Mouse (Mus musculus): ENCODE measurements around the gene Sipa1l2. TPM values are rescaled to one million over a fixed set of nuclear protein-coding genes. Genes with fewer than 3 reads are reported as not detected.

Gene Sipa1l2
- total and polyA plus RNA-seq, 3 experiments, result 0.05 TPM; not detected in 2

GRCm38 (mm10) chr8:125531640-125532039 is 38.0 kb downstream of the Sipa1l2 start:
- Histone ChIP-seq H3K4me3 (ENCODE audit: low read depth, low read length) (no peak overlapping the region), H3K4me1 (ENCODE audit: insufficient read depth, low read depth, low read length) (no peaks in the 10 kb centered on the region), H3K36me3 (replicated peaks) (no peaks in the 10 kb centered on the region), H3K27me3 (ENCODE audit: insufficient read depth, low read length) (no peaks in the 10 kb centered on the region), H3K9me3 (replicated peaks) (peaks cover 82% of the 10 kb centered on the region)
- no peak for TF ChIP-seq POLR2AphosphoS5 (IDR thresholded peaks at IDR 0.05; ENCODE audit: insufficient replicate concordance, low read depth, low read length)
- no peak for TF ChIP-seq TAL1 (conservative IDR thresholded peaks at IDR 0.05; ENCODE audit: low read depth, low read length)
- no peak for TF ChIP-seq CTCF (IDR thresholded peaks at IDR 0.05; ENCODE audit: low read depth, low read length)
- no peak for TF ChIP-seq GATA1 (IDR thresholded peaks at IDR 0.05; ENCODE audit: borderline replicate concordance, low read length)
- no peak for TF ChIP-seq GATA2 (IDR thresholded peaks at IDR 0.05; ENCODE audit: borderline replicate concordance, low read depth, low read length)
- ATAC-seq (ENCODE audit: extremely low read depth, insufficient number of reproducible peaks, low FRiP score, poor library complexity, severe bottlenecking) (no peak), DNase-seq (ENCODE audit: low spot score) (no peak)

GRCm38 (mm10) chr8:125531088-125531438 is 38.5 kb downstream of the Sipa1l2 start:
- no peak for ATAC-seq (ENCODE audit: extremely low read depth, insufficient number of reproducible peaks, low FRiP score, poor library complexity, severe bottlenecking)
- no peaks in the 10 kb centered on the region for H3K36me3 ChIP-seq (replicated peaks)
- no peaks in the 10 kb centered on the region for H3K27me3 ChIP-seq (ENCODE audit: insufficient read depth, low read length)
- H3K9me3 ChIP-seq (replicated peaks), result peaks cover 82% of the 10 kb centered on the region
- no peaks in the 10 kb centered on the region for H3K4me1 ChIP-seq (ENCODE audit: insufficient read depth, low read depth, low read length)
- DNase-seq (ENCODE audit: low spot score), result no peak
- no peak for TF ChIP-seq POLR2AphosphoS5 (IDR thresholded peaks at IDR 0.05; ENCODE audit: insufficient replicate concordance, low read depth, low read length)
- no peak for TF ChIP-seq CTCF (IDR thresholded peaks at IDR 0.05; ENCODE audit: low read depth, low read length)
- no peak for TF ChIP-seq GATA2 (IDR thresholded peaks at IDR 0.05; ENCODE audit: borderline replicate concordance, low read depth, low read length)
- no peak for TF ChIP-seq GATA1 (IDR thresholded peaks at IDR 0.05; ENCODE audit: borderline replicate concordance, low read length)
- no peak for TF ChIP-seq TAL1 (conservative IDR thresholded peaks at IDR 0.05; ENCODE audit: low read depth, low read length)
- no peak overlapping the region for H3K4me3 ChIP-seq (ENCODE audit: low read depth, low read length)

GRCm38 (mm10) chr8:125530187-125531087 is 39.2 kb downstream of the Sipa1l2 start:
- no peaks in the 10 kb centered on the region for H3K27me3 ChIP-seq (ENCODE audit: insufficient read depth, low read length)
- H3K4me1 ChIP-seq (ENCODE audit: insufficient read depth, low read depth, low read length), result no peaks in the 10 kb centered on the region
- no peak overlapping the region for H3K4me3 ChIP-seq (ENCODE audit: low read depth, low read length)
- H3K9me3 ChIP-seq (replicated peaks), result peaks cover 86% of the 10 kb centered on the region
- no peaks in the 10 kb centered on the region for H3K36me3 ChIP-seq (replicated peaks)
- DNase-seq (ENCODE audit: low spot score) (no peak), ATAC-seq (ENCODE audit: extremely low read depth, insufficient number of reproducible peaks, low FRiP score, poor library complexity, severe bottlenecking) (no peak)
- TF ChIP-seq TAL1 (conservative IDR thresholded peaks at IDR 0.05; ENCODE audit: low read depth, low read length) (no peak), POLR2AphosphoS5 (IDR thresholded peaks at IDR 0.05; ENCODE audit: insufficient replicate concordance, low read depth, low read length) (no peak), GATA1 (IDR thresholded peaks at IDR 0.05; ENCODE audit: borderline replicate concordance, low read length) (no peak), CTCF (IDR thresholded peaks at IDR 0.05; ENCODE audit: low read depth, low read length) (no peak), GATA2 (IDR thresholded peaks at IDR 0.05; ENCODE audit: borderline replicate concordance, low read depth, low read length) (no peak)

GRCm38 (mm10) chr8:125529019-125529418 is 40.6 kb downstream of the Sipa1l2 start:
- no peak for TF ChIP-seq GATA2 (IDR thresholded peaks at IDR 0.05; ENCODE audit: borderline replicate concordance, low read depth, low read length)
- no peak for TF ChIP-seq POLR2AphosphoS5 (IDR thresholded peaks at IDR 0.05; ENCODE audit: insufficient replicate concordance, low read depth, low read length)
- no peak for TF ChIP-seq GATA1 (IDR thresholded peaks at IDR 0.05; ENCODE audit: borderline replicate concordance, low read length)
- no peak for TF ChIP-seq CTCF (IDR thresholded peaks at IDR 0.05; ENCODE audit: low read depth, low read length)
- no peak for TF ChIP-seq TAL1 (conservative IDR thresholded peaks at IDR 0.05; ENCODE audit: low read depth, low read length)
- DNase-seq (ENCODE audit: low spot score) (no peak), ATAC-seq (ENCODE audit: extremely low read depth, insufficient number of reproducible peaks, low FRiP score, poor library complexity, severe bottlenecking) (no peak)
- H3K4me3 ChIP-seq (ENCODE audit: low read depth, low read length), result no peak overlapping the region
- peaks cover 88% of the 10 kb centered on the region for H3K9me3 ChIP-seq (replicated peaks)
- no peaks in the 10 kb centered on the region for H3K36me3 ChIP-seq (replicated peaks)
- H3K27me3 ChIP-seq (ENCODE audit: insufficient read depth, low read length), result no peaks in the 10 kb centered on the region
- no peaks in the 10 kb centered on the region for H3K4me1 ChIP-seq (ENCODE audit: insufficient read depth, low read depth, low read length)

GRCm38 (mm10) chr8:125527941-125528340 is 41.7 kb downstream of the Sipa1l2 start:
- Histone ChIP-seq H3K4me1 (ENCODE audit: insufficient read depth, low read depth, low read length) (no peaks in the 10 kb centered on the region), H3K36me3 (replicated peaks) (no peaks in the 10 kb centered on the region), H3K9me3 (replicated peaks) (peaks cover 88% of the 10 kb centered on the region), H3K27me3 (ENCODE audit: insufficient read depth, low read length) (no peaks in the 10 kb centered on the region), H3K4me3 (ENCODE audit: low read depth, low read length) (no peak overlapping the region)
- TF ChIP-seq GATA1 (IDR thresholded peaks at IDR 0.05; ENCODE audit: borderline replicate concordance, low read length), result no peak
- no peak for TF ChIP-seq POLR2AphosphoS5 (IDR thresholded peaks at IDR 0.05; ENCODE audit: insufficient replicate concordance, low read depth, low read length)
- TF ChIP-seq CTCF (IDR thresholded peaks at IDR 0.05; ENCODE audit: low read depth, low read length), result no peak
- no peak for TF ChIP-seq TAL1 (conservative IDR thresholded peaks at IDR 0.05; ENCODE audit: low read depth, low read length)
- TF ChIP-seq GATA2 (IDR thresholded peaks at IDR 0.05; ENCODE audit: borderline replicate concordance, low read depth, low read length), result no peak
- ATAC-seq (ENCODE audit: extremely low read depth, insufficient number of reproducible peaks, low FRiP score, poor library complexity, severe bottlenecking) (no peak), DNase-seq (ENCODE audit: low spot score) (no peak)

GRCm38 (mm10) chr8:125526999-125527398 is 42.6 kb downstream of the Sipa1l2 start:
- peaks cover 87% of the 10 kb centered on the region for H3K9me3 ChIP-seq (replicated peaks)
- H3K27me3 ChIP-seq (ENCODE audit: insufficient read depth, low read length), result no peaks in the 10 kb centered on the region
- no peaks in the 10 kb centered on the region for H3K36me3 ChIP-seq (replicated peaks)
- TF ChIP-seq GATA2 (IDR thresholded peaks at IDR 0.05; ENCODE audit: borderline replicate concordance, low read depth, low read length) (no peak), TAL1 (conservative IDR thresholded peaks at IDR 0.05; ENCODE audit: low read depth, low read length) (no peak), POLR2AphosphoS5 (IDR thresholded peaks at IDR 0.05; ENCODE audit: insufficient replicate concordance, low read depth, low read length) (no peak), GATA1 (IDR thresholded peaks at IDR 0.05; ENCODE audit: borderline replicate concordance, low read length) (no peak), CTCF (IDR thresholded peaks at IDR 0.05; ENCODE audit: low read depth, low read length) (no peak)
- H3K4me1 ChIP-seq (ENCODE audit: insufficient read depth, low read depth, low read length), result no peaks in the 10 kb centered on the region
- DNase-seq (ENCODE audit: low spot score) (no peak), ATAC-seq (ENCODE audit: extremely low read depth, insufficient number of reproducible peaks, low FRiP score, poor library complexity, severe bottlenecking) (no peak)
- no peak overlapping the region for H3K4me3 ChIP-seq (ENCODE audit: low read depth, low read length)
